Mouse (Mus musculus) midbrain, embryonic 15.5 days (tissue): ENCODE results near the gene Scgb1b20. TPM values are rescaled to one million over a fixed set of nuclear protein-coding genes. Genes with fewer than 3 reads are reported as not detected.
"Not testable (repeated sequence)": the region's sequence is repeated elsewhere in the genome, so short reads cannot be mapped to it uniquely, and the experiment has no call there.

Experiments used
- ATAC-seq: fragments of 200-750 bp; cut with Nextera tagmentation; replicated peaks from 2 replicates; pipeline ENCODE4 v1.8.0; 2017; ENCODE audit warnings: moderate TSS enrichment
- H3K27ac ChIP-seq: fragments of 300-500 bp; sonication (generic); 2 replicates; pipeline ENCODE4 v1.5.1; 2015; ENCODE audit warnings: mild to moderate bottlenecking, inconsistent platforms
- H3K27me3 ChIP-seq: fragments of 300-500 bp; sonication (generic); replicated peaks from 2 replicates; pipeline ENCODE4 v1.6.1; 2015; ENCODE audit warnings: inconsistent platforms
- H3K36me3 ChIP-seq: fragments of 300-500 bp; sonication (generic); replicated peaks from 2 replicates; pipeline ENCODE4 v1.6.1; 2015; ENCODE audit warnings: inconsistent platforms
- H3K4me1 ChIP-seq: fragments of 300-500 bp; sonication (generic); 2 replicates; pipeline ENCODE4 v1.6.1; 2015; ENCODE audit warnings: inconsistent platforms
- H3K4me2 ChIP-seq: fragments of 300-500 bp; sonication (generic); 2 replicates; pipeline ENCODE4 v1.6.1; 2015; ENCODE audit warnings: inconsistent platforms, mild to moderate bottlenecking, moderate library complexity
- H3K4me3 ChIP-seq: fragments of 300-500 bp; sonication (generic); 2 replicates; pipeline ENCODE4 v1.5.1; 2015; ENCODE audit warnings: mild to moderate bottlenecking, inconsistent platforms
- H3K9ac ChIP-seq: fragments of 300-500 bp; sonication (generic); 2 replicates; pipeline ENCODE4 v1.6.1; 2015; ENCODE audit warnings: mild to moderate bottlenecking, inconsistent platforms
- H3K9me3 ChIP-seq: fragments of 300-500 bp; sonication (generic); 2 replicates; pipeline ENCODE4 v1.6.1; 2016; ENCODE audit warnings: inconsistent platforms
- WGBS: fragments of 180-500 bp; shearing (Covaris S2); methylation state at CpG from one replicate; pipeline ENCODE4 v1.1.7; 2015; ENCODE audit warnings: mixed read lengths; 5-methylcytosine and 5-hydroxymethylcytosine counted together
- polyA plus RNA-seq: library from polyadenylated mRNA; unstranded; fragments of >200 nt; fragmentation: Nextera tagmentation; extraction: Ambion mirVana; gene quantifications from 2 replicates; pipeline ENCODE4 v1.2.1, GENCODE M21; 2015

Scgb1b20 gene
- polyA plus RNA-seq, result not detected in 2 replicates

DNA sequence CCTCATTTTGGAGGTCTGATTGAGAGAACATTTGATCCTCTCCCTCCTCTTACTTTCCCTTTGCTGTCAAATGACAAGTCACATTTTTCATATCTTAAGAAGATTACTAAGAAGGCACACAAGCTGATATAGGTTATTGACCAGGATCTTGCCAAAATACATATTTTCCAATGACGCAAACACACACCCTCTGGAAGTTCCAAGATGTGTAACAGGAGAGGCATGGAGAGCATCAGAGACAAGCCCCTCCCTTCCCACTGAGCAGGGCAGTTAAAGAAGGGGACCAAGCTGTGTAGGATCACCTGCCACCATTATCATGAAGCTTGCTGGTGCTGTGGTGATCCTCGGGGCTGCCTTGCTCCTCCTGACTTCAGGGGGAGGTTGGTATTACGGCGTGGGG lies at the start of gene Scgb1b20:
TSS of gene Scgb1b20 (plus strand) at position 301 of the 400 bp plus-strand sequence.
- not testable (repeated sequence) for H3K36me3 ChIP-seq, ATAC-seq, H3K9me3 ChIP-seq, H3K27me3 ChIP-seq, H3K9ac ChIP-seq, H3K4me3 ChIP-seq, H3K4me2 ChIP-seq, H3K4me1 ChIP-seq, H3K27ac ChIP-seq
- 80% methylated on average over 4 of the region's 4 CpGs for WGBS

DNA sequence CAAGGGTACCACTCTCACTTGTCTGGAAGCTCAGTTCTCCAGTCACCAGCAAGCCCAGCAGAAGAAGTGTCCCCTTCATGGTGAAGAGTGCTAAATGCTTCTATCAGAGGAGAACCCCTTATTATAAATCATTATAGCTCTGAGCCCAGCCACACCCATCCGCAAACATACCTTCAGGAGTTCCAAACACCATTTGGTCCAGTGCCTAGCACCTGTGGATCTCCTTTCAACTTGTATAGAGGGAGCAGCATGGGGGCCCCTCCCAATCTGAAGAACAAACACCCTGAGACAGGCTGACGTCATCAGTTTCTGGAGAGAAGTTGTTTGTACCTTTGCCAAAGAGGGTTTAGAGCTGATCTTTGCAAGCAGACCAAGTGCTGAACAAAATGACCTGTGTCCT lies 6.8 kb upstream of the Scgb1b20 start, which contains the start of gene Scgb2b20:
TSS of gene Scgb2b20 (minus strand) at position 101 of the 400 bp plus-strand sequence.
- not testable (repeated sequence) for H3K4me3 ChIP-seq
- whole genome bisulfite sequencing, result 79% methylated on average over 2 of the region's 2 CpGs

DNA sequence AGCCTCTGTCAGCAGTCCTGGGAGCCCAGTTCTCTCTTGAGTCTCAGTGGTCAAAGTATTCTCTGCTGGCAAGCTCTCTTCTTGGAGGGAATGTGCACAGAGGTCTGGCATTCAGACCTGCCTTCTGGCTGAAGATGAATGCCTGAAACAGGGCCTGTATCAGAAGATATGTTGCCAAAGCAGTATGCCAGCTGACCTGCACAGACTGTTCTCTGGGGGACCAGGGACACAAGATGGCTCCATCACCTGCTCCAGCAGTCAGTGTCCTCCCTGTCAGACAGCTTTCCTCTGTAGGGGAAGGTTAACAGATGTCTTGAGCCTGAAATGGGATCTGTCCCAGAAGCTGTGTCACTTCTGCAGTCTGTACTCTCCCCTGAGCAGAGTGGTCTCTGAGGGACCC lies 26.7 kb downstream of the Scgb1b20 start:
- not testable (repeated sequence) for ATAC-seq, H3K27ac ChIP-seq, H3K4me2 ChIP-seq, H3K27me3 ChIP-seq, H3K36me3 ChIP-seq, H3K4me3 ChIP-seq, H3K4me1 ChIP-seq, H3K9ac ChIP-seq
- peaks cover 18% of the 10 kb centered on the region for H3K9me3 ChIP-seq

More for the DNA sequence above, 6.8 kb upstream of the Scgb1b20 start, which contains the start of gene Scgb2b20:
- H3K9ac ChIP-seq, H3K4me2 ChIP-seq, H3K27me3 ChIP-seq, H3K9me3 ChIP-seq, H3K27ac ChIP-seq, H3K4me1 ChIP-seq, ATAC-seq, H3K36me3 ChIP-seq: not testable (repeated sequence)

DNA sequence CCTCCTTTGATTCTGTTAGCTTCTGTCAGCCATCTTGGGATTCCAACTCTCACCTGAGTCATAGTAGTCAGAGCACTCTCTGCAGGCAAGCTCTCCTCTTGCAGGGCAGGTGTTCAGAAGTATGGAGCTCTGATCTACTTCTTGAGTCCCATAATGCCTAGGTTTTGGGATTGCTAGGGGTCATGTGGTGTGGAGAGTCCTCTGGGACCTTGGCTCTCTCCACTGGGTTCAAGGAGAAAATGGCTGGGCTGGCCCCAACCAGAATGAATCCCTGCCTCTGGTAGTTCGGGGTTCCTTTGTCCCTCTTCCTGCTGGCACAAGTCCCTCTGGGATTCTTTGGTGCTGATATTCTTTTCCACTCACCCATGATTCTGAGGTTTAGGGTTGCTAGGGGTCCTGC lies 28.6 kb downstream of the Scgb1b20 start:
- Histone ChIP-seq H3K9ac (no peak overlapping the region), H3K27ac (no peak overlapping the region), H3K4me1 (no peaks in the 10 kb centered on the region), H3K36me3 (no peaks in the 10 kb centered on the region), H3K4me3 (no peak overlapping the region), H3K9me3 (peaks cover 18% of the 10 kb centered on the region), H3K4me2 (no peak overlapping the region), H3K27me3 (no peaks in the 10 kb centered on the region)
- ATAC-seq, result no peak
- 80% methylated on average over 1 of the region's 1 CpGs for WGBS

DNA sequence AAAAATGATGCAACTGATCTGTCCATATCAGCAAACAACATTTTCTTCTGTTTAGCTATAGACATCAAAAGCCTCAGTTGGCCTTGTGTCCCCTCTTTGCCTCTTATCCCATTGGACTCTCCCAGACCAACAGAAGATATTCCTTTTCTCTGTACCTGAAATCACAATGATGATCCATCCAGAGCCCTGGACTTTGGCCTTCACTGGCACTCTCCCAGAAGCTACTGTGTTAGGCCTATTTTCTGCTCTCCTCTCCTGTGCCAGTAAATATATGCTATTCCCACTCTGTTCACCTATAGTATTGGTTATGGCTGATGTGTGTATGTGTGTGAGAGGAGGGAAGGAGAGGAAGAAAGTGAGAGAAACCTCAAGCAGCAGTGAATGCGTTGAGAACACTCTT lies 36.6 kb downstream of the Scgb1b20 start:
- H3K36me3 ChIP-seq, H3K4me2 ChIP-seq: not testable (repeated sequence)
- WGBS, result 53% methylated on average over 1 of the region's 1 CpGs

More for the DNA sequence above, 36.6 kb downstream of the Scgb1b20 start:
- H3K9me3 ChIP-seq, H3K4me3 ChIP-seq, H3K9ac ChIP-seq, H3K27ac ChIP-seq, ATAC-seq, H3K4me1 ChIP-seq, H3K27me3 ChIP-seq: not testable (repeated sequence)

Other genes starting within 250 kb of the Scgb1b20 start
- not detected in 2 replicates for gene Scgb2b18, start 199.4 kb upstream of the Scgb1b20 start, polyA plus RNA-seq
- gene Scgb1b18, start 187.7 kb upstream of the Scgb1b20 start, polyA plus RNA-seq, result not detected in 2 replicates
- not detected in 2 replicates for gene Scgb2b19, start 92.9 kb upstream of the Scgb1b20 start, polyA plus RNA-seq
- gene Scgb1b19, start 85.9 kb upstream of the Scgb1b20 start, polyA plus RNA-seq, result not detected in 2 replicates
- gene Scgb2b20, start 6.9 kb upstream of the Scgb1b20 start, polyA plus RNA-seq, result not detected in 2 replicates
- not detected in 2 replicates for gene Scgb2b21, start 147.2 kb downstream of the Scgb1b20 start, polyA plus RNA-seq